Mouse (Mus musculus): ENCODE results near the gene Zfp800.

The Zfp800 gene

DNA sequence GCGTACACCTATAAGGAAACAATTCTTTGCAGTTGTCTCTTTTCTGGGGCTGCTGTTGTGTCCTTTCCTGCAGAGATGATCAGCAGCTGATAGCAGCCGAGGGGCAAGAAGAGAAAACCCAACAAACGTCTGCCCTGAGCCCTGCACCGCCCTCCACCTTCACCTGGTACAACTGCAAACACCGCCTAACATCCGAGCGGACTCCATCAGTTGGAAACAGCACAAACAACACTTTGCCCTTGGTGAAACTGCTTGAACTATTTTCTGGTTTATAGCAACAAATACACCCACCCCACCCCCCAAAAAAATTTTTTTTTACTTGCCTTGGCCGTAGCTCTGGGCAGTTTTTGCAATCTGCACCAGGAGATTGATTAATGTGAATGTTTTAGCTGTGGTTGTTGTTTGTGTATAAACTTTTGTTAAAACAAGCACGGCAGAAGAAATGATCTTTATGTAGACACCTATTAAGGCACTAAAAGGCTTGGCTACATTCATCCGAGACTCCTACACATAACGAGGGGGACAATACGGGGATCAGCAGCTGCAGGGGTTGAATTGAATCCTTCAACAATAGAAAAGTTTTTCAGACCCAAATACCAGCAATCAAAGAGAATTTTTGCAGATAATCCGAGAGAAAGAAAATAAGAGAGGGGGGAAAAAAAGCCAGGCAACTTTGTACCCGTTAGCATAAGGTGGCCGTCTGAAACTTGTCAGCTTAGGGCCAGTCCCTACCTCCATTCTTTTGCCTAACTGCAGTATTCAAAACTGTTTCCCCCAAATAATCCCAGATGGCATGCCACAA lies 1.6 kb downstream of the Zfp800 start:
- DNase-seq (ENCODE audit: low spot score), result no peak

DNA sequence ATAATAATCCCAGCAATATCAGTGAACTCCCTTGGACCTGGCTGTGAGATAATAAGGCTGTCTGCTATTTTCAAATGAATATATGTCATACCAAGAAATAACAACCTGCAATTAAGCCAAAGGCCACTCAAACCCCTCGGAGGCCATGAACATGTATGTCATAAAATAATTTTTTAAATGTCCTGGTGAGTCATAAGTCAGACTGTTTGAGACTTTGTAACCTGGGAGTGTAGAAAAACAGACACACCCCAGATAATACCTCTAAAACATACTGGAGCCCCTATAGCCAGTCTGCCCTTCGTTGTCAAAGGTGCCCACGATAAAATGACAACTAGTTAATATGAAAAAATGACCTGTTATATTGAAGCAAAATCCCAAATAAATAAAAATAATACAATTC lies 8.8 kb downstream of the Zfp800 start:
- DNase-seq (ENCODE audit: low spot score), result no peak

DNA sequence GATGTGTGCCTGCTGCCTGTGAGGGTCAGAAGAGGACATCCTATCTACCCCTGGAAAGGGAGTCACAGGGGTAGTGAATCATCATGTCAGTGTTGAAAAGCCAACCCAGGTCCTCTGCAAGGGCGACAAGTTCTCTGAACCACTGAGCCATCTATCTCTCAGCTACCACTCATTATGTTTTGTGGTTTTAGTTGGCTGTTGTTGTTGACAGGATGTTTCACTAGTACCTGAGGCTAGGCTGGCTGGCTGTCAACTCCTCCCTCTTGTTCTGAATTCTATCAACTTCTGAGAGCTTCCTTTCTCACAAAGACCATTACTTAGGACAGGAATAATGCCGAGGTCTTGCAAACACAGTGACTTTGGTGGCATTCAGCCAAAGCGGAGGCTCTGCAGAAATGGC lies 12.6 kb downstream of the Zfp800 start:
- DNase-seq (ENCODE audit: low spot score), result no peak

DNA sequence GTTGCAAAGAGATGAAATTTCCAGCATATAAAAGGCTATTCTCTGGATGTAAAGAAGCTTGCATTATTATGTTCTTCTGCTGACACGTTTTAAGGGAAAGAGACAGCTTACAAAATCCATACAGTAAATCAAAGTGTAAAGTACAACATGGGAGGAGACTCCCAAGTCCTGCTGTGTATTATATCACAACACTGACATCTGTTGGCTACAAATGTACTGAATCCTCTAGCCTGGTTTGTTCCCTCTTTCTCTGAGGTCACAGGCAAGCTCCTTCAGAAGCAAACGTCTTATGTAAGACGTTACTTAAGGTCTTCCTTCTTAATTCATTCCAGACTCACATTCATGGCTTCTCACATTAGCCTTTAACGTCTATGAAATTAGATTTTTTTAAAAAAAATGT lies 15.8 kb downstream of the Zfp800 start:
- DNase-seq (ENCODE audit: low spot score), result no peak

DNA sequence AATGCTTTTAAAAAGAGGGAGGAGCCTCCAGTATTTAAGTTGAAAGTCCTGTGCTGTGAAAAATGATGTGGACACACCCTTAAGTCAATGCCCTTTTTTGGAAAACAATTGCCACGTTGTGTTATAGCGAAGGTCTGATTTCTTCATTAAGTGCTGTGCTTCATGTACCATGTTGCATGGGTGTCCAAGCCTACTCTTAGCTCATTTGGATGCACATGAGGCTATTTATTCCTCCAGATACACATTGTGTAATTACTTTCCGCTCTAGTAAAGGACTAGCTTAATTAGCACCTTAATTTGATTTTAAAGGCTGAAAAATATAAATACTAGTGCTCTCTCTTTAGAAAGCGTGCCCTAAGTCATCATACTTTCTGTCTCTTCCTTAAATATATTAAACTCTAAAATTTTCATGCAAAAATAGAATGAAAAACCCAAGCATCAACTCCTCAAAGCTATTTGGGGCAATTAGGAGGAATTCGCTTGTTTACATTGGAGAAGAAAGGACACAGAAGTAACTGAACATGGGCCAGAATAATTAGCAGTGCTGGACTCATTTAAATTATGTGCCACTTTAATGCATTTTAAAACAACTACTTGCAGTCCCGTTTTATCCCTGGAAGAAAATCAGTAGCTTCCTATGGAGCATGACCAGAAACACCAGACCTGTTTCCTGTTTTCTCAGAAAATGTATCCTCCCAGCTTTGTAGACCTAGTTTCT lies 27.7 kb downstream of the Zfp800 start:
- no peak for DNase-seq (ENCODE audit: low spot score)

DNA sequence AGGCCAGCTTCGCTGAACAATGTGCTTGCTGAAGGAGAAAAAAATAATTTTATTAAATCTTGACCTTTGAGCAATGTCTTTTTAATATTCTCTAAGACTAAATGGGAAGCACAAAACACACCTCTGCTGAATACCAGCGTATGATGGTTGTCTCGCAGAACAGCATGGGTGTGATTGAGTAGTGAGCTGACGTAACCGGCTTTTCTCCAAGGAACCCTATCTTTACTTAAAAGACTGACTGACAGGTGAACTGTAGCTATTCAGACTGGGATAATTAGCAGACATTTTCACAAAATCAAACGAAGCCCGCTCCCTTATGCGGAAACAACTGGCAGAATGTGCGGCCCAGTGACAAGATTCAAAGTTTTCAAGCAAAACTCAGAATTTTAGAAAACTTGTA lies 30.2 kb downstream of the Zfp800 start:
- no peak for DNase-seq (ENCODE audit: low spot score)

DNA sequence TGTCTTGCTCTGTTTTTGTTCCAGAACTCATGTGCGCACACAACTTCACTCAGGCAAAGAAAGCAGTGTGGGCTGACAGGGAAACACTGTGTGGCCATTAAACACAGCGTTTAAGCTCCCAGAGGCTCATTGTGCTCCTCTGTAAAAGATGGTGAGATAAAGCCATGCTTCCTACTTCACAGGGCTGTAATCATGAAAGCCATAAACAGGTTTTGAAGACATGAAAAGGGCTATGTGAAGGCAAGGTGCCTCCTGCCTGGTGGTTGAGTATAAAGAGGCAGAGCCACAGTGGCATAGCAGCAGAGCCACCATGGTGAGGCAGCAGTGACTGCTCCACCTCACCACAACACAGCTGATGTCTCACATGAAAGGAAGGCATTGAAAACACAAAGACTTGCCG lies 46.7 kb downstream of the Zfp800 start:
- DNase-seq (ENCODE audit: low spot score), result no peak

DNA sequence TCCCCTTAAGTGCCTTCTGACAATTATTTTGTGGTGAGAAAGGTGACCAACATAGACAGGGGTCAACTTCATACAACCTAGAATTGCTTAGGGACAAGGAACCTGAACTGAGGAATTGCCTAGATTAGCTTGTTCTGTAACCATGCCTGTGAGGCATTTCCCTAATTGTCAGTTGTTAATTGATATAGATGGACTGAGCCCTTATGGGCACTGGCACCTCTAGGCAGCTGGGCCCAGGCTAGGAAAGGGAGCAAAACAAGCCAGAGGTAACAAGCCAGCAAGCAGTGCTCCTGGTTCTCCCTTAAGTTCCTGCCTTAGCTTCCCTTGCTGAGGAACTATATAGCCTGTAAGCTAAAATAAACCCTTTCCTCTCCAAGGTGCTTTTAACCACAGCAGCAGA lies 52.1 kb downstream of the Zfp800 start:
- DNase-seq (ENCODE audit: low spot score), result no peak

DNA sequence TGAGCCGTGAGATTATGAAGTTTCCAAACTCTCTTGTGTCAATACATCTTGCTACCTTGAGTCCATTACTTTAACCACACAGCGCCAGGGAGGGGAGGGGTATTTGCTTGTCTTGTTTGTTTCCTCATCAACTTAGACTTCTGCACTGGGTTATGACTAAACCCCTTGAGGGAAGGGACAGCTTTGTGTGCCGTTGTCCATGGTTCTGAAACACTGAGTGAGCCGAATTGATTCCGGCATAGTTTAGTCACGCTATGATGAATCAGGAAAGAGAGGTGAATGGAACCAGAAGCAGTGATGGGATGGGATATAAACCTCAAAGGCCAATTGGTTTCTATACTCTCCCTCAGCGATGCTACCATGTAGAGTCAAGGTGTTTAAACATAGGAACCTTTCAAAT lies 52.6 kb downstream of the Zfp800 start:
- no peak for DNase-seq (ENCODE audit: low spot score)

DNA sequence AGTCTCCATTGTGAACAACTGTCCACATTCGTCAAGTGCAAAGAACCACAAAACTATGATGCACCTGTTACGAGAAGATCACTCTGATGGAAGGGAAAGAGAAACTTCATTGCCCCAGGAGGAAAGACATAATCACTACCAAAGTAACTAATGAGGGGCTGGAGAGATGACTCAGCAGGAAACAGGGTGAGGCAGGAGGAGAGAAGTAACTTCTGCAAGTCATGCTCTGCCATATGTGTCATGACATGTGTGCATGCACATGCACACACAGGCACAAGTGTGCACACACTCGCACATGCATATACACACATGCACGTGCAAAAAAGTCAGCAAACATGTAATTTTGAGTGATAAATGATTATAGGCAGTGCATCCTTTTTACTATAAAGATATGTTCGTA lies 54.9 kb downstream of the Zfp800 start:
- DNase-seq (ENCODE audit: low spot score), result no peak

DNA sequence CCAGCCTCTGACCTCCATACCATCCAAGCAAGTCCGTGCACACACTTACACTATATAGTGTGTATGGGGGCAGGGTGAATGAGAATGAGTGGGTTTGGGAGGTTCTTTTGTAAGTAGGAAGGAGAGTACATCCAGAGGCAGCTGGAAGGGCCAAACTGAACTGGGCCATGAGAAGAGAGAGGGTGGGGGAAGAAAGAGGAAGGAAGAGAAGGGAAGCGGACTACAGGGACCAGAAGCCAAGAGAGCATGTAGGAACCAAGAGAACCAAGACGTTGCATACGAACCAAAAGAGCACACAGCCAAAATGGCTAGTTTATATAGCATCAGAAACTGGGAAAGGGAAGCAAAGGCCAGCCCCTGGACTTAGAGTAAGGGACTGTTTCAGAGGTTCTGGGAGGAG lies 56.6 kb downstream of the Zfp800 start:
- no peak for DNase-seq (ENCODE audit: low spot score)

DNA sequence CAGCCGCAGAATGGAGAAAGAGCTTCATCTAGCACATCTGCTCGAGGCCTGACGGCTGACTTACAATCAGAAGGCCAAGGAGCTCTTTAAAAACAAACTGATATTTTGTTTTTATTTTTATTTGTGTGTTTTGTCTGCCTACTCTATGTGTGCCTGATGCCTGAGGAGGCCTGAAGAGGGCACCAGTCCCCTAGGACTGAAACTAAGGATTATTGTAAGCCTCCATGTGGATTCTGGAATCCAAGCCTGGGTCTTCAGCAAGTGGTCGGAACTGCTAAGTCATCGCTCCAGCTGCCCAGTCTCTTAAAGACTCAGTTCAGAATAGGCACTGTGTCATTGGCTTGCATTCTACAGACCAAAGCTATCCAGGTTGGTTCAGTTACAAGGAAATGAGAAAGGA lies 58.4 kb downstream of the Zfp800 start:
- DNase-seq (ENCODE audit: low spot score), result no peak

DNA sequence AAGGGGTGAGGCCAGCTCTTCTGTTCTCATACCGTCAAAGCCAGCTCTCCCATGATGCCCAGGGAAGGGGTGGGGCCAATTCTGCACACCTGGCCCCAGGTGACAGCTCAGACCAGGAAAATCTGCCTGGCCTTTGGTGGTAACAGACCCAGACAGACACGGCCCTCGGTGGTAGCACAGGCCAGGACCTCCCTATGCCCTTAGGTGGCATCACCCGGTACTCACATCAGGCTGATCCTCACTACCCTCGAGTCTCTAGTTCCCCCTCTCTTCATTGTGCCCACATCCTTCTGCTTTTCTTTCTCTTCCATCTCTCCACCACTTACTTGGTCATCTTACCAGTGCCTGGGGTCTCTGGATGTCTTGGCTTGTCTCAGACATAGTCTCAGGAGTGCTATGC lies 64.1 kb downstream of the Zfp800 start:
- no peak for DNase-seq (ENCODE audit: low spot score)

DNA sequence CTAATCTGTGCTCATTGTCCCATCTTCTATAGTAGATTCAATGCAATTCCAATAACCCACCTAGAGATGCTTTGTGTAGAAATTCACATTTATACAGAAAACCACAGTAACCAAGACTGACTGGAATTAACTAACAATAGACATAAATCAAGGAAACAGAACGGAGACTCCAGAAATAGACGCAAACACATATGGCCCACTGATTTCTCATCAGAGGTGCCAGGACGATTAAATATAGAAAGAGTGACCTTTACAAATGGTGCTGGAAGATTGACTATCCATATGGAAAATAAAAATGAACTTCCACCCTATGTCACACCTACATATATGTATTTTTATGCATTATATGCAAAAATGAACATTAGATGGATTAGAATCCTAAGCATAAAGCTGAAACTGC lies 65.3 kb downstream of the Zfp800 start:
- no peak for DNase-seq (ENCODE audit: low spot score)

DNA sequence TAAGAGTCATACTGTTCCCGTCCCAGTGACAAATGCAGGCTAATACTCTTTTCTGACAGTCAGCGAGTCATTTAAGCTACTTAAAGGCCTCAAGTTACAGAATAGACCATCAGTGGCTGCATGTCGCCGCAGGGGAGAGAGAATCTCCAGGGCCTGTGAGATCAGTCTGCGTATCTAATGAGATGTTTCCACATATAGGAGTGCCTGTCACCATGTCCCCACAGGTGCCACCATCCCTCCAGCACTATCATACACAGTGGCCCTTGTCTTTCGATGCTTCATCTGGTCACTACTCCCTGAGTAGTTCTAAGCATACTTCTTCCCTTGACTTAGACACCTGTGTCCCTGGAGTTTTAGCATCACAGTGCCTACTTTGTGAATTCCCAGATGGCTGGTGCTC lies 68.0 kb downstream of the Zfp800 start:
- DNase-seq (ENCODE audit: low spot score), result no peak

DNA sequence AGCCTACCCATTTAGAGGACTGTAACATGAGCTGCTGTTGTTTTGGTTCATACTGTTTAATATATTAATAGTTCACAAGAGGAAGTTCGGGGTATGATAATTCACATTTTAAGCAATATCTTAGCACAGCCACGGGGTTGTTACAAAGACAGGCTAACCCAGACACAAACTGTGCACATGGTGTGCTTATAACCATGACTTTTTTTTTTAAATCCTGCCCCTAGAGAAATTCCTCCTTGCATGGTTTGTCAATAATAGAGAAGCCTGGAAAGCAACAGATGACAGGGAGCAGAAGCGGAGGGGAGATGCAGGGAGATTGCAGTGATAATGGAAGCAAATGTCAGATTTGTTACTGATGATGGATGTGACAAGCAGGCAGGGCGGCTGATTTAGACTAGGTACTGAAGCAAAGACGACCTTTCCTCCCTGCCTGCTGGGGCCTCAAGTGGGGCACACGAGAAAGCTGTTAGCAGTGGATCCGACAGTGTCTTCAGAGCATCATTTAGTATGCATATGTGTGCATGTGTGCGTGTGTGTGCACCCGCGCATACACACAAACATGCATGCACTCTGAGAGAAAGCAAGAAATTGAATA lies 68.7 kb downstream of the Zfp800 start:
- no peak for DNase-seq (ENCODE audit: low spot score)

DNA sequence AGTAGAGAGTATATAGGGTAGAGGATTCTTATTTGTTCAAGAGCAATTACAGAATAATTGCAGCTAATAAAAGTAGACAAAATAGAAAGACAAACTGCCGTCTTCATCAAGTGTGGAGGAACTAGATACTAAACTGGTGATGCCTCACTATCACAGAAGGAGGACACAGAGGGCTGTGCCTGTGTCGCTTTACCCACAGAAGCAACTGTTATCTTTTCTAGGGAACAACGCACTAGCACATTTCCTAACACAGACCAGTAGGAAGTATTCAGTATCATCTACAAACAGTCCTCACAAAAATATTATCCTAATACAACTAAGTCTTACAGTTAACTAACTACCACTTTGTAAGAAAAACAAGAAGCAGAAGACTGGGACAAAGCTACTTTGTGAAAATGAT lies 71.1 kb downstream of the Zfp800 start:
- no peak for DNase-seq (ENCODE audit: low spot score)

DNA sequence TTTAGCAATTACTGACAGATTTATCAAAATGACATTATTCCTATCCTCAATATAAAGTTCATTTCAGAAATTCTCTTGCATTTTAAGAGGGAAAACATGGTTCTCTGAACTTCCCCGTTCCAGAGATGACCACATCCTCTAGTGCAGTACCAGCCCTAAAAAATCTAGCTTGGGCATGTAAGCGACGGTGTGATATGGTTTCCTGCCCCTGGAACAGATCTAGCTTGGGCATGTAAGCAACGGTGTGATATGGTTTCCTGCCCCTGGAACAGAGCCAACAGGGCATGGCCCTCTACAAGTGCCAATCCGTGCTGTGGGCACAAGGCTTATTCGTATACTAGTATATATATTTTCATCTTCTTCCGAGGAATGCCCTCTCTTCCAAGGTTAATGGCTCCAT lies 75.4 kb downstream of the Zfp800 start:
- DNase-seq (ENCODE audit: low spot score), result no peak

DNA sequence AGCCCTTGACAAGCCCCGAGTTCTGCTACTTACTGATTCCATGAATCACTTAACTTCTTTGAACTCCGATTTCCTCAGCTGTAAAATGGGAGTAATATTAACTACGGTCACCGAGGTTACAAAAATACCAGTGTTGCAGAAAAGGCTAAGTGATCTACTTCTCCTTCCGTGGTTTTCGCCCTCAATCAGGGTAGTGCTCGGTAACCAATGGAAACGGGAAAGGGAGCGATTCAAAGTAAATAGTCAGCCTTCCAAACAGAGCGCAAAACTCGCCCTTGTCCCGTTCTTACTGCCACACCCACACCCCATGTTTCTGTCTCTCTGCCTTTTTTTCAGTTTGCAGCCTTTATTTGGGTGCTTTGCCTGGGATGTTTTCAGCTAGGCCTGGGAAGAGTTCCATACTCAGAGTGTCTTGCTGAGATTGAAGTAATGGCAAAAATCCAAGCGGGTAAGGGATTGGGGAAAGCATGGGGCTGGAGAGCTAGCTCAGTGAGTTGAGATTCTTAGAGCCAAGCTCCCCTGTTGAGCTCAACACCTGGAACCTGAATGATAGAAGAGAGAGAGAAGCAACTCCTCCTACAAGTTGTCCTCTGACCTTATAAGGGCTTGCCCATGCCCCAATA lies 78.0 kb downstream of the Zfp800 start:
- DNase-seq (ENCODE audit: low spot score), result no peak

DNA sequence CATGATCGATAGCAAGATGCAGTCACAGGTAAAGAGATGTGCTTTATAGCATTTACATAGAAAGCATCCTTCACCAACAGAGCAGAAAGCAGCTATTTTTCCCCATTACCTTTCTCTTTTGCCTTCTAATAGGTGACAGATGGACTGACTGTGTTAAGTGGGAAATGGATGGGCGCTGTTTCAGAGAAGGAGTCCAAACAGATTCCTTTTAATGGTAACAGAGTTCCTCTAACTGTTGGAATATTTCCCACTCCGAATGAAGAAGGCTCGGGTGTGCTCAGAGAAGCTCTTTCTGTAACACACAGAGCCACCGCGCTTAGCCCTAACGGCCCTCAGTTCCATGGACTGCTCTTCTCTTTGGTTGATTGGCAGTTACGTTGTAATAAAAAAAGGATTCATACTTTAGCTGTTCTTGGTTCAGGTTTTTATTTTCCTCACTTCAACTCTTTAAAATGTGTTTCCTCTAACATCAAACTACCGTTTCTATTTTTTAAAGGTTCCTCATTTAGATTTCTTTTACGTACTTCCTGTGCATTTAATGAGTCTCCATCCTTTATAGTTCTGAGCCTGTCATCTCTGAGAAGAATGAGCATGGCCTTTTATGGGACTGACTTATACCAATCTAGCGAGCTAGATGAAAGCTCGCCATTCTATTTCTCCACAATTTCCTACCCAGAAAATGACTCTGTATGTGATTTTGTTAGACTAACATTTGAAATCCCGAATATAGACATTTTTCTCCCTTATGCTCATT lies 78.8 kb downstream of the Zfp800 start:
- no peak for DNase-seq (ENCODE audit: low spot score)

DNA sequence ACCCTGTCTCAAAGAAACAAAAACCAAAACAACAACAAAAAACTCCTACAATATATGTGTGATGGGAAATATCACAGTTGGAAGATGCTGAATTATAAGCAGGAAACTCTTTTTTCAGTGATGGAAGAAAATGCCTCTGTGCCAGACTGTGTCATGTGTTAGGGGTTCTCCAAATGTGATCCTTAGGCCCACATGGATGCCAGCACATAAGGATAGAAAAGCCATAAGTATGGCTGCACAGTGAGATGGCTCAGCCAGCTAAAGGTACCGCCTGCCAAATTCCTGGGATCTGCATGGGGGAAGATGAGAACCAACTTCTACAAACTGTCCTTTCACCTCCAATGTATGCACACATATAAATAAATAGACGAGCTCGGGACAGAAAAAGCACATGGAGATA lies 82.6 kb downstream of the Zfp800 start:
- DNase-seq (ENCODE audit: low spot score), result no peak

DNA sequence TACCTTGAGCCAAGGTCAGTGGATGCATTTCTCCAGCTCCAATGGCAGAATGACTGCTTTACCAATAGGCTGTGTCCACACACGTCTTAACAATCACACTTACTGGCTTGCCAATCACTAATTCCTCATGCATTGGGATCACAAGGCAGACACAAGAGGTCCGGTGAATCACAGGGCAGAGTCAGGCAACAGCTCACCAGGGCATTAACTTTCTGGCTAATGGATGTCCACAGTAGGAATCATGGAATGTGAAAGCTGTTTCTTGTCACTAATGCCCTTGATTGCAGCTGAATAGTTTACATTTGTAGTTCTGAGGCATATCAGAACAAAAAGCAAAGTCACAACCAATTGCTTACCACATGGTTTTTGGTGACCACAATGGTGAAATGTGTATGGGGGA lies 85.7 kb downstream of the Zfp800 start:
- no peak for DNase-seq (ENCODE audit: low spot score)
